In genomic region chr15:25448703-25449340, GRCm38 (mm10) we compare ENCODE assay signal across 25 mouse cellular contexts. TPM values are rescaled to one million over a fixed set of nuclear protein-coding genes. Genes with fewer than 3 reads are reported as not detected.
DNase-seq lines count a peak whose midpoint lies in the region; ATAC-seq and TF ChIP-seq lines count a peak whose summit lies in the region.
"Had no signal": no experiment of that assay in that cellular context is flagged by ENCODE, and none has a peak within 500 bp of the region (broad histone marks: within the 10 kb centered on the region; RNA-seq: fewer than 3 reads in every experiment).

No protein-coding gene starts in this region.

- ATAC-seq in forebrain, postnatal 0 days = no peak
- no peak for ATAC-seq in forebrain, embryonic 14.5 days
- no peak for ATAC-seq in monocyte, adult 5-6 weeks (replicated peaks; ENCODE audit: insufficient number of reproducible peaks, low FRiP score, low TSS enrichment, poor library complexity, severe bottlenecking)
- ATAC-seq: activated CD4-positive, CD25-positive, alpha-beta regulatory T cell, adult 4 months; forebrain, embryonic 15.5 days; hindbrain, postnatal 0 days; inflammation-experienced regulatory T-cells, adult 6 months; intestine, embryonic 16.5 days had no signal

- H3K27me3 ChIP-seq in forebrain, postnatal 0 days (ENCODE audit: insufficient read depth, low read length) = peaks cover 8% of the 10 kb centered on the region; the same call in 1 of the 2 replicates
- H3K27me3 ChIP-seq in forebrain, embryonic 14.5 days (replicated peaks; ENCODE audit: control insufficient read depth, insufficient read depth, low read length) = peaks cover 3% of the 10 kb centered on the region; the same call in 1 of the 2 replicates
- H3K27me3 ChIP-seq in C2C12 (ENCODE audit: control insufficient read depth, insufficient read depth, insufficient read length) (no peaks in the 10 kb centered on the region), myocyte (ENCODE audit: control insufficient read depth, insufficient read depth, insufficient read length) (no peaks in the 10 kb centered on the region)
- H3K27me3 ChIP-seq: forebrain, embryonic 15.5 days had no signal

- no peak for TF ChIP-seq POLR2A in myocyte (IDR thresholded peaks at IDR 0.05; ENCODE audit: insufficient read length, low read depth)

- H3K4me2 ChIP-seq in forebrain, postnatal 0 days (ENCODE audit: low read depth) = no peak overlapping the region
- no peak overlapping the region for H3K4me2 ChIP-seq in forebrain, embryonic 14.5 days (ENCODE audit: low read length)
- no peak overlapping the region for H3K4me2 ChIP-seq in myocyte (ENCODE audit: low read depth)
- H3K4me2 ChIP-seq: forebrain, embryonic 15.5 days; heart, embryonic 12.5 days; heart, embryonic 15.5 days; hindbrain, embryonic 14.5 days had no signal

- no peak for TF ChIP-seq CTCF in forebrain, postnatal 0 days (IDR thresholded peaks at IDR 0.05; ENCODE audit: low read depth)
- TF ChIP-seq CTCF in C2C12 (IDR thresholded peaks at IDR 0.05; ENCODE audit: control insufficient read depth, insufficient read depth, insufficient read length) = no peak

- H3K79me3 ChIP-seq in C2C12 (ENCODE audit: low read depth) = no peaks in the 10 kb centered on the region

- no peaks in the 10 kb centered on the region for H3K36me3 ChIP-seq in forebrain, postnatal 0 days (ENCODE audit: insufficient read depth)
- no peaks in the 10 kb centered on the region for H3K36me3 ChIP-seq in forebrain, embryonic 14.5 days (ENCODE audit: control insufficient read depth, insufficient read depth, low read length)
- H3K36me3 ChIP-seq in C2C12 (ENCODE audit: control insufficient read depth, insufficient read depth) (no peaks in the 10 kb centered on the region), myocyte (ENCODE audit: control insufficient read depth, insufficient read depth) (no peaks in the 10 kb centered on the region)
- H3K36me3 ChIP-seq: forebrain, embryonic 15.5 days; heart, embryonic 12.5 days; heart, embryonic 15.5 days had no signal

- no peaks in the 10 kb centered on the region for H3K4me1 ChIP-seq in forebrain, postnatal 0 days (ENCODE audit: insufficient read depth)
- no peaks in the 10 kb centered on the region for H3K4me1 ChIP-seq in forebrain, embryonic 14.5 days (ENCODE audit: control insufficient read depth, insufficient read depth, low read length)

- WGBS in forebrain, postnatal 0 days = 65% methylated on average over 4 of the region's 4 CpGs
- WGBS in forebrain, embryonic 14.5 days = 74% methylated on average over 4 of the region's 4 CpGs

- no peaks in the 10 kb centered on the region for H3K79me2 ChIP-seq in C2C12 (ENCODE audit: control insufficient read depth, insufficient read depth)
- H3K79me2 ChIP-seq in myocyte (ENCODE audit: control insufficient read depth, insufficient read depth) = no peaks in the 10 kb centered on the region

- H3ac ChIP-seq in C2C12 (ENCODE audit: control insufficient read depth, insufficient read length, low read depth) (no peak overlapping the region), myocyte (ENCODE audit: control insufficient read depth, insufficient read length) (no peak overlapping the region)

- no peaks in the 10 kb centered on the region for H3K9me3 ChIP-seq in forebrain, postnatal 0 days (ENCODE audit: low read length)
- H3K9me3 ChIP-seq in forebrain, embryonic 14.5 days (replicated peaks; ENCODE audit: control insufficient read depth, low read length) = no peaks in the 10 kb centered on the region
- H3K9me3 ChIP-seq: forebrain, embryonic 15.5 days; heart, embryonic 12.5 days; heart, embryonic 15.5 days had no signal

- H3K4me3 ChIP-seq in forebrain, postnatal 0 days (ENCODE audit: low read depth, low read length) = no peak overlapping the region
- H3K4me3 ChIP-seq in forebrain, embryonic 14.5 days (ENCODE audit: low read depth, low read length) = no peak overlapping the region
- H3K4me3 ChIP-seq in C2C12 (ENCODE audit: insufficient read depth, poor library complexity, severe bottlenecking) = no peak overlapping the region
- no peak overlapping the region for H3K4me3 ChIP-seq in myocyte
- H3K4me3 ChIP-seq: forebrain, embryonic 15.5 days; heart, embryonic 12.5 days; heart, embryonic 15.5 days had no signal

- H3K27ac ChIP-seq in forebrain, postnatal 0 days (ENCODE audit: low read depth, low read length) = no peak overlapping the region
- no peak overlapping the region for H3K27ac ChIP-seq in forebrain, embryonic 14.5 days (ENCODE audit: low read depth, low read length)
- H3K27ac ChIP-seq: forebrain, embryonic 15.5 days; heart, embryonic 15.5 days; hindbrain, embryonic 14.5 days; hindbrain, postnatal 0 days had no signal

- DNase-seq in forebrain, postnatal 0 days = peak; percentile 35
- DNase-seq in forebrain, embryonic 14.5 days (ENCODE audit: low spot score) = no peak
- DNase-seq in NIH3T3 (ENCODE audit: low read depth) = peak; percentile 92
- DNase-seq in kidney, adult 8-10 months = no peak
- no peak for DNase-seq in layer of hippocampus, adult 8-10 months (ENCODE audit: low spot score in 2 of 2)
- DNase-seq: adrenal gland, postnatal 10 days; cerebellum, adult 18-20 months; cerebellum, adult 9-10 months; cerebellum, postnatal 14 days; gastrocnemius, postnatal 10 days; gastrocnemius, postnatal 36 days; heart, adult 18-20 months; heart, postnatal 10 days; heart, postnatal 36 days had no signal

- no peak overlapping the region for H3K9ac ChIP-seq in forebrain, postnatal 0 days
- H3K9ac ChIP-seq in forebrain, embryonic 14.5 days (ENCODE audit: low read length) = no peak overlapping the region
- H3K9ac ChIP-seq: forebrain, embryonic 15.5 days; heart, embryonic 12.5 days; heart, embryonic 15.5 days; hindbrain, embryonic 14.5 days had no signal

TF ChIP-seq in C2C12, 6 proteins besides CTCF, POLR2A, EP300 and RAD21:
- no peak for TF ChIP-seq MYOG (IDR thresholded peaks at IDR 0.05; ENCODE audit: control insufficient read depth, extremely low read depth, insufficient read length)
- TF ChIP-seq CEBPB (IDR thresholded peaks at IDR 0.05; ENCODE audit: low read depth) = no peak
- no peak for TF ChIP-seq MYOD1 (IDR thresholded peaks at IDR 0.05; ENCODE audit: control insufficient read depth, insufficient read length, low read depth)
- TF ChIP-seq MAX (IDR thresholded peaks at IDR 0.05) = peak; percentile 18
- no peak for TF ChIP-seq FOSL1 (IDR thresholded peaks at IDR 0.05; ENCODE audit: insufficient read depth, low read length, poor library complexity, severe bottlenecking)
- peak; percentile 82 for TF ChIP-seq USF1 (IDR thresholded peaks at IDR 0.05; ENCODE audit: low read depth)

TF ChIP-seq in myocyte, 11 proteins besides CTCF, POLR2A, EP300 and RAD21:
- no peak for TF ChIP-seq CEBPB (IDR thresholded peaks at IDR 0.05; ENCODE audit: insufficient read depth, poor library complexity, severe bottlenecking)
- peak; percentile 66 for TF ChIP-seq USF1 (IDR thresholded peaks at IDR 0.05; ENCODE audit: low read depth)

RNA-seq across cellular contexts. Expression of gene Basp1, which starts 35.3 kb away (rescaled TPM):
- 1,159 and 1,218 TPM in 2 replicates for total RNA-seq in forebrain, postnatal 0 days (2014; rRNA removed)
- polyA plus RNA-seq in forebrain, postnatal 0 days (2015; fragmentation: Nextera tagmentation; extraction: Ambion mirVana) = 485 and 513 TPM in 2 replicates
- 154 and 164 TPM in 2 replicates for polyA plus RNA-seq in forebrain, embryonic 14.5 days (2014; fragmentation: Nextera tagmentation; extraction: Ambion mirVana)
- polyA plus RNA-seq in C2C12 (2012; fragmentation: generic; extraction: Trizol) (164 TPM), myocyte (2012; fragmentation: generic; extraction: Trizol) (103 TPM)
- total RNA-seq in layer of hippocampus, adult 8-10 months (2022) = 100 to 1,000 TPM; 476 to 520 (median 494) TPM
- 1.6 to 17.8 TPM (median 16.7 TPM) in 3 replicates for total RNA-seq in monocyte, adult 5-6 weeks (2017)
- polyA plus RNA-seq: activated CD4-positive, CD25-positive, alpha-beta regulatory T cell, adult 4 months had no signal

Comparison
In these comparisons a context has a peak if more than half of its experiments do, and no peak if none do; other contexts are left out.
1. DNase-seq: peak in forebrain, postnatal 0 days (single experiment) and NIH3T3 (single experiment); none in forebrain, embryonic 14.5 days (single experiment), kidney, adult 8-10 months (0 of 2) and layer of hippocampus, adult 8-10 months (0 of 2).